Mouse (Mus musculus): ENCODE measurements at regions not wholly inside any gene's neighbourhood (a gene's known extent, or its start where the extent isn't known, plus 50 kb on each side); places are given as distances from the start of the nearest gene placed in this dataset.

GRCm38 (mm10) chrX:10911127-10912061, 196.6 kb downstream of the Mid1ip1 start:
- Histone ChIP-seq H3K4me2 (ENCODE audit: insufficient read depth, low read depth, poor library complexity, severe bottlenecking) (no peak overlapping the region), H3K4me1 (ENCODE audit: control insufficient read depth in 1 of 2, insufficient read depth in 2 of 2) (no peaks in the 10 kb centered on the region), H3K9me3 (replicated peaks; ENCODE audit: low read length) (no peaks in the 10 kb centered on the region), H3K79me2 (replicated peaks; ENCODE audit: control insufficient read depth, extremely low read depth, insufficient read depth, poor library complexity, severe bottlenecking) (no peaks in the 10 kb centered on the region), H3K36me3 (replicated peaks in 1 of 2; ENCODE audit: control insufficient read depth in 1 of 2, insufficient read depth in 1 of 2, low read length in 1 of 2) (no peaks in the 10 kb centered on the region), H3K9ac (ENCODE audit: insufficient read depth, low read depth) (no peak overlapping the region), H3K4me3 (replicated peaks in 1 of 3; ENCODE audit: low read depth in 2 of 3, low read length in 2 of 3, poor library complexity in 1 of 3) (no peak overlapping the region), H3K27me3 (replicated peaks) (no peaks in the 10 kb centered on the region), H3K27ac (ENCODE audit: insufficient read depth, low read depth) (no peak overlapping the region)
- no peak for DNase-seq (ENCODE audit: extremely low read depth)
- TF ChIP-seq TBP (conservative IDR thresholded peaks at IDR 0.05; ENCODE audit: low read depth, low read length) (no peak), MYC (IDR thresholded peaks at IDR 0.05; ENCODE audit: low read depth, low read length) (no peak), ETS1 (conservative IDR thresholded peaks at IDR 0.05; ENCODE audit: low read depth, low read length) (no peak), E2F4 (IDR thresholded peaks at IDR 0.05; ENCODE audit: insufficient replicate concordance, low read depth, low read length) (no peak), ZMIZ1 (IDR thresholded peaks at IDR 0.05; ENCODE audit: low read depth, low read length) (no peak), KAT2A (IDR thresholded peaks at IDR 0.05; ENCODE audit: insufficient replicate concordance, low read length) (no peak), SMC3 (IDR thresholded peaks at IDR 0.05; ENCODE audit: low read depth, low read length) (no peak)
- dilution Hi-C loops (cut with MboI; ENCODE audit: extremely low pct_ligation_motif_present, extremely low pct_unique_long_range_greater_than_20kb, low sequenced_read_pairs), result no loop called here
- in situ Hi-C loops (cut with MboI; ENCODE audit: low pct_ligation_motif_present, low pct_unique_long_range_greater_than_20kb, low sequenced_read_pairs), result no loop called here
